Mouse (Mus musculus) hindbrain, embryonic 14.5 days (tissue): Measurements from ENCODE around the gene Hacd2. TPM values are rescaled to one million over a fixed set of nuclear protein-coding genes. Genes with fewer than 3 reads are reported as not detected.

Source experiments
- ATAC-seq: fragments of 200-750 bp; cut with Nextera tagmentation; 2 replicates; pipeline ENCODE4 v1.8.0; 2017; ENCODE audit warnings: moderate number of reproducible peaks, mild to moderate bottlenecking, moderate TSS enrichment, moderate library complexity; ENCODE audit not compliant: low FRiP score
- DNase-seq: peaks from one replicate; pipeline ENCODE4 v3.0.0-alpha.2; 2015; ENCODE audit warnings: low spot score
- H3K27ac ChIP-seq: fragments of 300-500 bp; sonication (generic); 2 replicates; pipeline ENCODE4 v1.5.1; 2014; ENCODE audit warnings: mild to moderate bottlenecking, moderate library complexity
- H3K27me3 ChIP-seq: fragments of 300-500 bp; sonication (generic); 2 replicates; pipeline ENCODE4 v1.6.1; 2014; ENCODE audit warnings: mild to moderate bottlenecking, low read length, mixed read lengths; ENCODE audit not compliant: control insufficient read depth, insufficient read depth
- H3K36me3 ChIP-seq: fragments of 300-500 bp; sonication (generic); replicated peaks from 2 replicates; pipeline ENCODE4 v1.6.1; 2014; ENCODE audit not compliant: control insufficient read depth, insufficient read depth
- H3K4me1 ChIP-seq: fragments of 300-500 bp; sonication (generic); replicated peaks from 2 replicates; pipeline ENCODE4 v1.6.1; 2014; ENCODE audit warnings: antibody characterized with exemption, low read length, mixed read lengths; ENCODE audit not compliant: control insufficient read depth, insufficient read depth
- H3K4me2 ChIP-seq: fragments of 300-500 bp; sonication (generic); replicated peaks from 2 replicates; pipeline ENCODE4 v1.6.1; 2014; ENCODE audit warnings: mild to moderate bottlenecking, moderate library complexity
- H3K4me3 ChIP-seq: fragments of 300-500 bp; sonication (generic); replicated peaks from 2 replicates; pipeline ENCODE4 v1.5.1; 2014; ENCODE audit warnings: mild to moderate bottlenecking, low read length
- H3K9ac ChIP-seq: fragments of 300-500 bp; sonication (generic); 2 replicates; pipeline ENCODE4 v1.6.1; 2014
- H3K9me3 ChIP-seq: fragments of 300-500 bp; sonication (generic); 2 replicates; pipeline ENCODE4 v1.6.1; 2016; ENCODE audit warnings: low read length; ENCODE audit not compliant: control insufficient read depth
- WGBS: fragments of 180-500 bp; shearing (Covaris S2); extraction: QIAGEN DNeasy Blood & Tissue Kit; methylation state at CpG from one replicate; pipeline ENCODE4 v1.1.7; 2014; 5-methylcytosine and 5-hydroxymethylcytosine counted together
- polyA plus RNA-seq: library from polyadenylated mRNA; unstranded; fragments of >200 nt; fragmentation: Nextera tagmentation; extraction: Ambion mirVana; gene quantifications from 2 replicates; pipeline ENCODE4 v1.2.1, GENCODE M21; 2014

Gene Hacd2
- polyA plus RNA-seq, 1 experiment from 2014 or later, result 29.3 TPM

GRCm38 (mm10) chr16:35041001-35041400 lies 18.8 kb downstream of the Hacd2 start:
- ATAC-seq (no peak), DNase-seq (no peak)
- H3K27me3 ChIP-seq, result no peaks in the 10 kb centered on the region
- H3K36me3 ChIP-seq, result peaks cover 14% of the 10 kb centered on the region; the same call in 1 of the 2 replicates
- H3K9me3 ChIP-seq, result no peaks in the 10 kb centered on the region
- no peaks in the 10 kb centered on the region for H3K4me1 ChIP-seq
- H3K27ac ChIP-seq, result no peak overlapping the region
- H3K9ac ChIP-seq, result no peak overlapping the region
- H3K4me3 ChIP-seq, result no peak overlapping the region
- 88% methylated on average over 7 of the region's 7 CpGs for WGBS
- no peak overlapping the region for H3K4me2 ChIP-seq

- 87% methylated on average over 6 of the region's 6 CpGs for WGBS
- ATAC-seq, result no peak
These were observed 24.0 kb downstream of the Hacd2 start for GRCm38 (mm10) chr16:35046081-35046775.

GRCm38 (mm10) chr16:35047272-35047969 lies 25.2 kb downstream of the Hacd2 start:
- no peak overlapping the region for H3K4me2 ChIP-seq
- H3K27me3 ChIP-seq, result no peaks in the 10 kb centered on the region
- no peak overlapping the region for H3K27ac ChIP-seq
- H3K9me3 ChIP-seq, result no peaks in the 10 kb centered on the region
- no peak overlapping the region for H3K4me3 ChIP-seq
- no peak for DNase-seq
- no peaks in the 10 kb centered on the region; the same call in 1 of the 2 replicates for H3K4me1 ChIP-seq
- ATAC-seq, result no peak
- H3K36me3 ChIP-seq, result no peaks in the 10 kb centered on the region
- WGBS, result 96% methylated on average over 6 of the region's 6 CpGs
- H3K9ac ChIP-seq, result no peak overlapping the region

More at GRCm38 (mm10) chr16:35046081-35046775, 24.0 kb downstream of the Hacd2 start:
- Histone ChIP-seq H3K4me1 (no peaks in the 10 kb centered on the region; the same call in 1 of the 2 replicates), H3K36me3 (no peaks in the 10 kb centered on the region), H3K9ac (no peak overlapping the region), H3K27ac (no peak overlapping the region), H3K4me2 (no peak overlapping the region), H3K27me3 (no peaks in the 10 kb centered on the region), H3K9me3 (no peaks in the 10 kb centered on the region), H3K4me3 (no peak overlapping the region)
- no peak for DNase-seq

- H3K9ac ChIP-seq, result no peak overlapping the region
- no peak overlapping the region for H3K4me3 ChIP-seq
- H3K27me3 ChIP-seq, result no peaks in the 10 kb centered on the region
- 25% methylated on average over 5 of the region's 5 CpGs for WGBS
- H3K36me3 ChIP-seq, result no peaks in the 10 kb centered on the region
- ATAC-seq (no peak; the same call in 1 of the 2 replicates), DNase-seq (no peak)
- H3K4me1 ChIP-seq, result no peaks in the 10 kb centered on the region; the same call in 1 of the 2 replicates
- H3K27ac ChIP-seq, result 0 out of 2 replicates have a peak overlapping the region, but pooled peaks have one; percentile 47
- H3K4me2 ChIP-seq, result no peak overlapping the region
- no peaks in the 10 kb centered on the region for H3K9me3 ChIP-seq
These were observed 28.8 kb downstream of the Hacd2 start for GRCm38 (mm10) chr16:35051066-35051465.

GRCm38 (mm10) chr16:35052191-35052590 lies 30.0 kb downstream of the Hacd2 start:
- no peak overlapping the region for H3K9ac ChIP-seq
- WGBS, result 95% methylated on average over 1 of the region's 1 CpGs

GRCm38 (mm10) chr16:35054432-35055193 lies 32.4 kb downstream of the Hacd2 start:
- WGBS, result 89% methylated on average over 8 of the region's 8 CpGs
- Histone ChIP-seq H3K36me3 (no peaks in the 10 kb centered on the region), H3K4me1 (no peaks in the 10 kb centered on the region; the same call in 1 of the 2 replicates), H3K9me3 (no peaks in the 10 kb centered on the region), H3K4me2 (no peak overlapping the region), H3K9ac (no peak overlapping the region), H3K4me3 (no peak overlapping the region), H3K27me3 (no peaks in the 10 kb centered on the region), H3K27ac (no peak overlapping the region)
- DNase-seq, result no peak
- no peak for ATAC-seq

More at GRCm38 (mm10) chr16:35052191-35052590, 30.0 kb downstream of the Hacd2 start:
- H3K4me2 ChIP-seq, result no peak overlapping the region
- no peaks in the 10 kb centered on the region for H3K27me3 ChIP-seq
- H3K4me3 ChIP-seq, result no peak overlapping the region
- H3K36me3 ChIP-seq, result no peaks in the 10 kb centered on the region
- DNase-seq, result no peak
- no peak overlapping the region for H3K27ac ChIP-seq
- ATAC-seq, result no peak
- no peaks in the 10 kb centered on the region; the same call in 1 of the 2 replicates for H3K4me1 ChIP-seq
- H3K9me3 ChIP-seq, result no peaks in the 10 kb centered on the region

GRCm38 (mm10) chr16:35055194-35055506 lies 32.9 kb downstream of the Hacd2 start:
- Histone ChIP-seq H3K27ac (no peak overlapping the region), H3K27me3 (no peaks in the 10 kb centered on the region), H3K4me1 (no peaks in the 10 kb centered on the region; the same call in 1 of the 2 replicates), H3K4me3 (no peak overlapping the region), H3K9ac (no peak overlapping the region), H3K9me3 (no peaks in the 10 kb centered on the region), H3K4me2 (no peak overlapping the region), H3K36me3 (no peaks in the 10 kb centered on the region)
- 92% methylated on average over 1 of the region's 1 CpGs for WGBS
- no peak for ATAC-seq
- no peak for DNase-seq

GRCm38 (mm10) chr16:35055861-35056260 lies 33.6 kb downstream of the Hacd2 start:
- Histone ChIP-seq H3K27me3 (no peaks in the 10 kb centered on the region), H3K36me3 (no peaks in the 10 kb centered on the region), H3K9me3 (no peaks in the 10 kb centered on the region), H3K9ac (no peak overlapping the region), H3K27ac (no peak overlapping the region), H3K4me3 (no peak overlapping the region), H3K4me2 (no peak overlapping the region), H3K4me1 (no peaks in the 10 kb centered on the region; the same call in 1 of the 2 replicates)
- ATAC-seq, result 0 out of 2 replicates have a peak, but pooled peaks have one; percentile 14
- 79% methylated on average over 1 of the region's 1 CpGs for WGBS
- no peak for DNase-seq

GRCm38 (mm10) chr16:35056306-35056705 lies 34.1 kb downstream of the Hacd2 start:
- WGBS, result 21% methylated on average over 5 of the region's 5 CpGs
- peak; percentile 85 for DNase-seq
- Histone ChIP-seq H3K36me3 (no peaks in the 10 kb centered on the region), H3K27ac (no peak overlapping the region), H3K4me1 (no peaks in the 10 kb centered on the region; the same call in 1 of the 2 replicates), H3K4me3 (no peak overlapping the region), H3K27me3 (no peaks in the 10 kb centered on the region), H3K9ac (no peak overlapping the region), H3K9me3 (no peaks in the 10 kb centered on the region), H3K4me2 (no peak overlapping the region)
- ATAC-seq, result peak; percentile 40
